Comparison of ENCODE assay signal across 8 mouse cellular contexts in the genomic region with DNA sequence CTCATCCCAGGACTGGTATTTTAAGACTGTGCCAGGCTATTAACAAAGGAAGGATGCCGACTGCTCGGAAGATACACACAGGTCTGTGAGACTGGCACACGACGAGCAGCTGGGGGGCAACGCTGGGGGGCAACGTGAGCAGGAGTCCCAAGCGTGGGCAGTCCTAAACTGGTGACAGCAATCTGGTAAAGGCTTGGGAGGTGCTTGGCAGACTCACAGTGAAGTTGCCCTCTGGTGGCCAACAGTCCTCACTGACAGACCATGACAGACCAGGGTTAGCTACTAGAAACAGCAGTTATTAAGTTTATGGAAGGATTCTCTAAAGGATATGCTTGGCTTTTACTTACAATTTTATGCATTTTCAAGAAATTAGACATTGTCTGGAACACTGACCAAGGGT. TPM values are rescaled to one million over a fixed set of nuclear protein-coding genes. Genes with fewer than 3 reads are reported as not detected.
DNase-seq lines count a peak whose midpoint lies in the region; ATAC-seq lines count a peak whose summit lies in the region.

No protein-coding gene starts in this region.

- H3K9ac ChIP-seq in kidney, embryonic 14.5 days (ENCODE audit: low read depth, low read length): no peak overlapping the region
- H3K9ac ChIP-seq in liver, embryonic 16.5 days (ENCODE audit: low read depth, low read length): no peak overlapping the region
- no peak overlapping the region for H3K9ac ChIP-seq in neural tube, embryonic 13.5 days

- no peak overlapping the region for H3K4me2 ChIP-seq in kidney, embryonic 14.5 days (replicated peaks; ENCODE audit: low read depth, low read length)
- H3K4me2 ChIP-seq in liver, embryonic 16.5 days (ENCODE audit: low read depth, low read length): no peak overlapping the region
- H3K4me2 ChIP-seq in neural tube, embryonic 13.5 days: no peak overlapping the region

- peak; percentile 85 for ATAC-seq in CD4-positive, CD25-positive, alpha-beta regulatory T cell, adult 4 months
- ATAC-seq in granulocyte monocyte progenitor cell, adult 5-6 weeks (replicated peaks; ENCODE audit: poor library complexity, severe bottlenecking): peak; percentile 87
- peak; percentile 73; the same call in 1 of the 2 replicates for ATAC-seq in kidney, embryonic 14.5 days (ENCODE audit: low FRiP score, low TSS enrichment)
- ATAC-seq in liver, embryonic 16.5 days (ENCODE audit: low read depth): peak; percentile 48; the same call in 1 of the 2 replicates
- ATAC-seq in neural tube, embryonic 13.5 days (ENCODE audit: low read depth): peak; percentile 81

- H3K4me1 ChIP-seq in kidney, embryonic 14.5 days (ENCODE audit: control insufficient read depth, insufficient read depth, low read length): no peaks in the 10 kb centered on the region
- H3K4me1 ChIP-seq in liver, embryonic 16.5 days (ENCODE audit: control insufficient read depth, low read depth, low read length): no peaks in the 10 kb centered on the region
- no peaks in the 10 kb centered on the region for H3K4me1 ChIP-seq in neural tube, embryonic 13.5 days (replicated peaks)

- H3K27me3 ChIP-seq in kidney, embryonic 14.5 days (ENCODE audit: control insufficient read depth, insufficient read depth, low read length): no peaks in the 10 kb centered on the region
- H3K27me3 ChIP-seq in liver, embryonic 16.5 days (ENCODE audit: control insufficient read depth, insufficient read depth, low read depth, low read length): no peaks in the 10 kb centered on the region
- no peaks in the 10 kb centered on the region for H3K27me3 ChIP-seq in neural tube, embryonic 13.5 days

- peaks cover 32% of the 10 kb centered on the region for H3K36me3 ChIP-seq in kidney, embryonic 14.5 days (ENCODE audit: control insufficient read depth, insufficient read depth, low read length)
- H3K36me3 ChIP-seq in liver, embryonic 16.5 days (ENCODE audit: control insufficient read depth, insufficient read depth): peaks cover 8% of the 10 kb centered on the region
- H3K36me3 ChIP-seq in neural tube, embryonic 13.5 days: peaks cover 43% of the 10 kb centered on the region

- WGBS in kidney, embryonic 14.5 days: 40% methylated on average over 7 of the region's 7 CpGs
- 44% methylated on average over 7 of the region's 7 CpGs for WGBS in liver, embryonic 16.5 days (ENCODE audit: insufficient replicate concordance)
- WGBS in neural tube, embryonic 13.5 days: 39% methylated on average over 7 of the region's 7 CpGs

- H3K9me3 ChIP-seq in kidney, embryonic 14.5 days (ENCODE audit: control insufficient read depth, low read length): no peaks in the 10 kb centered on the region
- H3K9me3 ChIP-seq in liver, embryonic 16.5 days (replicated peaks; ENCODE audit: control insufficient read depth, low read length): no peaks in the 10 kb centered on the region
- H3K9me3 ChIP-seq in neural tube, embryonic 13.5 days: no peaks in the 10 kb centered on the region

- no peak overlapping the region for H3K27ac ChIP-seq in kidney, embryonic 14.5 days (ENCODE audit: low read depth, low read length)
- no peak overlapping the region for H3K27ac ChIP-seq in liver, embryonic 16.5 days (ENCODE audit: low read length)
- no peak overlapping the region for H3K27ac ChIP-seq in neural tube, embryonic 13.5 days (replicated peaks)

- H3K4me3 ChIP-seq in kidney, embryonic 14.5 days (ENCODE audit: low read length): no peak overlapping the region
- no peak overlapping the region for H3K4me3 ChIP-seq in liver, embryonic 16.5 days (ENCODE audit: low read depth, low read length)
- no peak overlapping the region for H3K4me3 ChIP-seq in neural tube, embryonic 13.5 days

- peak; percentile 46 for DNase-seq in adipocyte (ENCODE audit: low spot score)
- peak; percentile 70 for DNase-seq in embryo, embryonic 11 days
- DNase-seq in thymus, postnatal 25 days: peak; percentile 43

RNA-seq across cellular contexts. Expression of a gene that starts 31.8 kb away (rescaled TPM):
- polyA plus RNA-seq in CD4-positive, CD25-positive, alpha-beta regulatory T cell, adult 4 months (2017; shearing (Covaris generic)): 1 to 10 TPM; 4.9 to 5.1 TPM
- 28.2 and 36.5 TPM in 2 replicates for total RNA-seq in granulocyte monocyte progenitor cell, adult 5-6 weeks (2014; fragmentation: Nextera tagmentation)
- total RNA-seq in granulocyte monocyte progenitor cell, adult 5-6 weeks (2017): 11.7 and 12.8 TPM in 2 replicates
- polyA plus RNA-seq in kidney, embryonic 14.5 days (2014; fragmentation: Nextera tagmentation; extraction: Ambion mirVana): 16.3 and 24.5 TPM in 2 replicates
- 5.7 and 6.0 TPM in 2 replicates for polyA plus RNA-seq in liver, embryonic 16.5 days (2015; fragmentation: Nextera tagmentation; extraction: Ambion mirVana)
- polyA plus RNA-seq in neural tube, embryonic 13.5 days (2015; fragmentation: Nextera tagmentation; extraction: Ambion mirVana): 15.6 and 16.7 TPM in 2 replicates

RNA-seq across cellular contexts. Expression of a gene that starts 45.4 kb away (rescaled TPM):
- polyA plus RNA-seq in CD4-positive, CD25-positive, alpha-beta regulatory T cell, adult 4 months (2017; shearing (Covaris generic)): 1 to 10 TPM; 1.9 to 4.5 TPM
- total RNA-seq in granulocyte monocyte progenitor cell, adult 5-6 weeks (2014; fragmentation: Nextera tagmentation): 0.43 TPM in 1 of 2 replicates, not detected in the other
- total RNA-seq in granulocyte monocyte progenitor cell, adult 5-6 weeks (2017): 0.17 and 0.52 TPM in 2 replicates
- 0.39 and 0.74 TPM in 2 replicates for polyA plus RNA-seq in kidney, embryonic 14.5 days (2014; fragmentation: Nextera tagmentation; extraction: Ambion mirVana)
- 20.5 and 24.5 TPM in 2 replicates for polyA plus RNA-seq in liver, embryonic 16.5 days (2015; fragmentation: Nextera tagmentation; extraction: Ambion mirVana)
- 1.9 and 2.1 TPM in 2 replicates for polyA plus RNA-seq in neural tube, embryonic 13.5 days (2015; fragmentation: Nextera tagmentation; extraction: Ambion mirVana)

RNA-seq across cellular contexts. Expression of a gene that starts 50.9 kb away (rescaled TPM):
- under 1 TPM; 0.31 to 0.34 TPM for polyA plus RNA-seq in CD4-positive, CD25-positive, alpha-beta regulatory T cell, adult 4 months (2017; shearing (Covaris generic))
- total RNA-seq in granulocyte monocyte progenitor cell, adult 5-6 weeks (2014; fragmentation: Nextera tagmentation): 1.5 TPM in 2 replicates
- 2.6 and 3.1 TPM in 2 replicates for total RNA-seq in granulocyte monocyte progenitor cell, adult 5-6 weeks (2017)
- polyA plus RNA-seq in kidney, embryonic 14.5 days (2014; fragmentation: Nextera tagmentation; extraction: Ambion mirVana): 8.4 and 8.7 TPM in 2 replicates
- 3.7 and 4.3 TPM in 2 replicates for polyA plus RNA-seq in liver, embryonic 16.5 days (2015; fragmentation: Nextera tagmentation; extraction: Ambion mirVana)
- polyA plus RNA-seq in neural tube, embryonic 13.5 days (2015; fragmentation: Nextera tagmentation; extraction: Ambion mirVana): 8.5 and 8.9 TPM in 2 replicates
